Mouse (Mus musculus): ENCODE results near the gene Usf3. TPM values are rescaled to one million over a fixed set of nuclear protein-coding genes. Genes with fewer than 3 reads are reported as not detected.

The Usf3 gene
- polyA plus RNA-seq, 1 experiment from 2014 or later: 4.4 TPM

DNA sequence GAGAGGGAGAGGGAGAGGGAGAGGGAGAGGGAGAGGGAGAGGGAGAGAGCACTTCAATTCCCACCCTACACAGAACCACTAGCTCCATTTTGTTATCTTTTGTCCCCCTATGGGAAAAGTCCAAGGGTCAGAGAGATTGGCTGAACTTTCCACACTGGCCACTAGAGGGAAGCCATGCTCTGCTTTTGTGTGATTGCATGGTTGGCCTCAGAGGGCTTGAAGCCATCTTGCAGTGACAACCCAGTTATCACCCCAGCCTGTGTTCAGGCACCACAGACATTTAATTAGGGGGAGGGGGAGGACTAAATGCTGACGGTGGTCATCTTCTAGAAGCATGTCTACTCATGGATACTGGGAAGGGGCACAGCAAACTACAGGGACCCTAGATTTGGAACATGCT lies 69.6 kb downstream of the Usf3 start:
- no peaks in the 10 kb centered on the region for H3K9me3 ChIP-seq (ENCODE audit: control insufficient read depth, low read length)
- no peak overlapping the region for H3K27ac ChIP-seq
- no peaks in the 10 kb centered on the region for H3K27me3 ChIP-seq (ENCODE audit: control insufficient read depth, insufficient read depth, low read length)
- H3K4me3 ChIP-seq (replicated peaks; ENCODE audit: low read length): no peak overlapping the region
- H3K36me3 ChIP-seq (replicated peaks; ENCODE audit: control insufficient read depth, insufficient read depth): no peaks in the 10 kb centered on the region
- no peak overlapping the region for H3K9ac ChIP-seq
- ATAC-seq (ENCODE audit: low FRiP score): peak; percentile 76; the same call in 1 of the 2 replicates
- no peak overlapping the region for H3K4me2 ChIP-seq (replicated peaks)
- DNase-seq (ENCODE audit: low spot score): peak; percentile 78
- H3K4me1 ChIP-seq (replicated peaks; ENCODE audit: control insufficient read depth, insufficient read depth, low read length): no peaks in the 10 kb centered on the region
- WGBS: 2% methylated on average over 1 of the region's 1 CpGs

GRCm38 (mm10) chr16:44243323-44243722 lies 70.3 kb downstream of the Usf3 start:
- Histone ChIP-seq H3K9me3 (ENCODE audit: control insufficient read depth, low read length) (no peaks in the 10 kb centered on the region), H3K4me1 (replicated peaks; ENCODE audit: control insufficient read depth, insufficient read depth, low read length) (no peaks in the 10 kb centered on the region), H3K27me3 (ENCODE audit: control insufficient read depth, insufficient read depth, low read length) (no peaks in the 10 kb centered on the region), H3K36me3 (replicated peaks; ENCODE audit: control insufficient read depth, insufficient read depth) (no peaks in the 10 kb centered on the region), H3K27ac (no peak overlapping the region), H3K4me2 (replicated peaks) (no peak overlapping the region), H3K9ac (no peak overlapping the region), H3K4me3 (replicated peaks; ENCODE audit: low read length) (no peak overlapping the region)
- no peak for ATAC-seq (ENCODE audit: low FRiP score)
- WGBS: 76% methylated on average over 7 of the region's 7 CpGs
- no peak for DNase-seq (ENCODE audit: low spot score)

- WGBS: 96% methylated on average over 10 of the region's 10 CpGs
- Histone ChIP-seq H3K4me1 (replicated peaks; ENCODE audit: control insufficient read depth, insufficient read depth, low read length) (no peaks in the 10 kb centered on the region), H3K27me3 (ENCODE audit: control insufficient read depth, insufficient read depth, low read length) (no peaks in the 10 kb centered on the region), H3K4me3 (replicated peaks; ENCODE audit: low read length) (no peak overlapping the region), H3K27ac (no peak overlapping the region), H3K36me3 (replicated peaks; ENCODE audit: control insufficient read depth, insufficient read depth) (no peaks in the 10 kb centered on the region), H3K9ac (no peak overlapping the region), H3K4me2 (replicated peaks) (no peak overlapping the region), H3K9me3 (ENCODE audit: control insufficient read depth, low read length) (no peaks in the 10 kb centered on the region)
- DNase-seq (ENCODE audit: low spot score) (no peak), ATAC-seq (ENCODE audit: low FRiP score) (no peak)
Measured at GRCm38 (mm10) chr16:44249985-44250384, 76.9 kb downstream of the Usf3 start.

DNA sequence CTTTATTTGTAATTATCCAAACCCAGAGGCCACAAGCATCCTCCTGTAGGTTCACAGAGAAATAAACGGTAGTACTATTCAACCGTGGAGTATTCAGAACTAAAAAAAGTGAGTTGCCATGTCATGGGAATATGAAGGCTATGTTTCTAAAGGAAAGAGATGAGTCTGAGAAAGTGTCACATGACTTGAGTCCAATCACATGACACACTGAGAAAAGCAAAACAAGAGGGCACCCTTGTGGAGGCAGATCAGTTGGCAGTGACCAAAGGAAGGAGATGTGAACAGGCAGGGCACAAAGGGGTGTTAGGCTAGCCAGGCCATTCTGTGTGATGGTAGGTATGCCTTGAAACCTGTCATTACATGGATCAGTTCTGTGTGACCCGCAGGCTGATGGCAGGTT lies 79.7 kb downstream of the Usf3 start:
- Histone ChIP-seq H3K36me3 (replicated peaks; ENCODE audit: control insufficient read depth, insufficient read depth) (no peaks in the 10 kb centered on the region), H3K4me2 (replicated peaks) (no peak overlapping the region), H3K27ac (no peak overlapping the region), H3K9me3 (ENCODE audit: control insufficient read depth, low read length) (no peaks in the 10 kb centered on the region), H3K27me3 (ENCODE audit: control insufficient read depth, insufficient read depth, low read length) (no peaks in the 10 kb centered on the region), H3K4me1 (replicated peaks; ENCODE audit: control insufficient read depth, insufficient read depth, low read length) (no peaks in the 10 kb centered on the region), H3K4me3 (replicated peaks; ENCODE audit: low read length) (no peak overlapping the region), H3K9ac (no peak overlapping the region)
- ATAC-seq (ENCODE audit: low FRiP score): no peak
- 95% methylated on average over 3 of the region's 3 CpGs for WGBS
- DNase-seq (ENCODE audit: low spot score): no peak

DNA sequence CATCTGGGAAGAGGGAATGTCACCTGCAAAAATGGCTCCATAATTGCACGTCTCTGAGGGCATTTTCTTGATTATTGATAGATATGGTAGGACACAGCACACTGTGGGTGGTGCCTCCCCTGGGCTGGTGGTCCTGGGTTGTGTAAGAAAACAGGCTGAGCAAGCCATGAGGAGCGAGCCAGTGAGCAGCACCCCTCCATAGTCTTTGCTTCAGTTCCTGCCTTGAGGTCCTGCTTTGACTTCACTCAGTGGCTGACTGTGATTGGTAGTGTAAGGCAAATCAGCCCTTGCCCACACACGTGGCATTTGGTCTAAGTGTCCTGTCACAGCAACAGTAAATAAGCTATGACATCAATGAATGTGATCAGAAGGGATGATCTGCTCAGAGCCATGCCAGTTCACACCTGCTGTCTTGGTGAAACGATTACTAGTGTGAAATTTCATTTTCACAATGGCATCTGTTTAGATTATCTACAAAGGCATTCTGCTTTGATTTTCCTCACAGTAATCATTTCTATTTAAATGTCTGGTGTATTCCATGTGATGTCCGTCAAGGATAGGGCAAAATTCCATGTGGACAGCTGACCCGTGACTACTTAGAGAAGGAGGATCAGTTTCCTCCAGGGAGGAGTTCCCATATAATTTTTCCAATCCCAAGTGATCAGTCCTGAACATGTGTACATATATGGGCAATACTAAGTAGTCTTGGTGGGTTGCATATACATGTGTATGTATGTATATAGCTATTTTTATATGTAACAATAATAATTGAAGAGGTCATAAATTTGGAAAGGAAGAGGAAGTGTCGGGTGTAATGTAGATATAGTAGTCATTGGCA lies 81.0 kb downstream of the Usf3 start:
- Histone ChIP-seq H3K27me3 (ENCODE audit: control insufficient read depth, insufficient read depth, low read length) (no peaks in the 10 kb centered on the region), H3K27ac (no peak overlapping the region), H3K4me1 (replicated peaks; ENCODE audit: control insufficient read depth, insufficient read depth, low read length) (no peaks in the 10 kb centered on the region), H3K9me3 (ENCODE audit: control insufficient read depth, low read length) (no peaks in the 10 kb centered on the region), H3K9ac (no peak overlapping the region), H3K36me3 (replicated peaks; ENCODE audit: control insufficient read depth, insufficient read depth) (no peaks in the 10 kb centered on the region), H3K4me2 (replicated peaks) (no peak overlapping the region), H3K4me3 (replicated peaks; ENCODE audit: low read length) (no peak overlapping the region)
- 82% methylated on average over 7 of the region's 7 CpGs for WGBS
- no peak for ATAC-seq (ENCODE audit: low FRiP score)
- no peak for DNase-seq (ENCODE audit: low spot score)

DNA sequence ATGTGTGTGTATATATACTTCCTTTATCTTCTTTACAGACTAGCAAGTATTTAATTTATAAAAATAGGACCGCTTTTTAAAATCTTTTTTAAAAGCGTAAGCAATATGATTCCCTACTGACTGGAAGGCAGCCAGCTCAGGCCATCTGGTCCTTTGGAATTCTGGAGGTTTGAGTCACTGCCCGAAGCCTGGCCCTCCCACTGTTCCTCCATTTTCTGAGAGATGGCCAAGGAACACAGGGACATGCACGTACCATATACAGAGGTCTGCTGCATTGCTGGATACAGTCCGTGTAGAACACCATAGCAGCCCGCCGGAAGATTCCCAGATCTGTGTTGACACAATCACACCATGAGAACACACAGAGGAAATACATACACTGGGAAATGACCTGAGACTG lies 81.7 kb downstream of the Usf3 start:
- H3K27me3 ChIP-seq (ENCODE audit: control insufficient read depth, insufficient read depth, low read length): no peaks in the 10 kb centered on the region
- no peak for ATAC-seq (ENCODE audit: low FRiP score)
- WGBS: 83% methylated on average over 7 of the region's 7 CpGs
- no peak overlapping the region for H3K4me2 ChIP-seq (replicated peaks)
- H3K4me1 ChIP-seq (replicated peaks; ENCODE audit: control insufficient read depth, insufficient read depth, low read length): no peaks in the 10 kb centered on the region
- DNase-seq (ENCODE audit: low spot score): peak; percentile 44
- no peak overlapping the region for H3K27ac ChIP-seq
- H3K9me3 ChIP-seq (ENCODE audit: control insufficient read depth, low read length): no peaks in the 10 kb centered on the region
- no peak overlapping the region for H3K4me3 ChIP-seq (replicated peaks; ENCODE audit: low read length)
- H3K36me3 ChIP-seq (replicated peaks; ENCODE audit: control insufficient read depth, insufficient read depth): no peaks in the 10 kb centered on the region
- no peak overlapping the region for H3K9ac ChIP-seq

DNA sequence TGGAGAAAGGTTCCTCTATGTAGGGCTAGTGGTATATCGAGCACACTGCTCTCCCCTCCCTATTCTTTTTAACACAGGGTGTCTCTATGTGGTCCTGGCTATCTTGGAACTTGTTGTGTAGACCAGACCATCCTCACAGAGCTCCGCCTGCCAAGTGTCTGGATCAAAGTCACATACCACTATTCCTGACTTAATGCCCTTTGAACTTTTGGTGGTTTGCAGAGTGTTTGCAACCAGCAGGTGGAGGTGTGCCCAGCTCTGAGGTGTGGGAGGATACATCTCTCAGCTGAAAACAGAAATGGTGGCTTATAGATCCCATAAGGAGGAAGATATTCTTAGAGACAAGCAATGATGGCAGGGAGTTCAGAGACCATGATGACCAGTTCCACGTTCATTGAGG lies 84.4 kb downstream of the Usf3 start:
- Histone ChIP-seq H3K27ac (no peak overlapping the region), H3K4me3 (replicated peaks; ENCODE audit: low read length) (no peak overlapping the region), H3K4me2 (replicated peaks) (no peak overlapping the region), H3K27me3 (ENCODE audit: control insufficient read depth, insufficient read depth, low read length) (no peaks in the 10 kb centered on the region), H3K9me3 (ENCODE audit: control insufficient read depth, low read length) (no peaks in the 10 kb centered on the region), H3K9ac (no peak overlapping the region), H3K4me1 (replicated peaks; ENCODE audit: control insufficient read depth, insufficient read depth, low read length) (no peaks in the 10 kb centered on the region), H3K36me3 (replicated peaks; ENCODE audit: control insufficient read depth, insufficient read depth) (no peaks in the 10 kb centered on the region)
- ATAC-seq (ENCODE audit: low FRiP score) (no peak), DNase-seq (ENCODE audit: low spot score) (no peak)
- WGBS: 91% methylated on average over 3 of the region's 3 CpGs

GRCm38 (mm10) chr16:44264916-44265315 lies 91.9 kb downstream of the Usf3 start:
- no peak overlapping the region for H3K4me3 ChIP-seq (replicated peaks; ENCODE audit: low read length)
- H3K36me3 ChIP-seq (replicated peaks; ENCODE audit: control insufficient read depth, insufficient read depth): no peaks in the 10 kb centered on the region
- ATAC-seq (ENCODE audit: low FRiP score): no peak
- H3K27ac ChIP-seq: no peak overlapping the region
- no peak overlapping the region for H3K9ac ChIP-seq
- H3K27me3 ChIP-seq (ENCODE audit: control insufficient read depth, insufficient read depth, low read length): no peaks in the 10 kb centered on the region
- 63% methylated on average over 2 of the region's 2 CpGs for WGBS
- no peak overlapping the region for H3K4me2 ChIP-seq (replicated peaks)
- no peak for DNase-seq (ENCODE audit: low spot score)
- no peaks in the 10 kb centered on the region for H3K4me1 ChIP-seq (replicated peaks; ENCODE audit: control insufficient read depth, insufficient read depth, low read length)
- no peaks in the 10 kb centered on the region for H3K9me3 ChIP-seq (ENCODE audit: control insufficient read depth, low read length)

- Histone ChIP-seq H3K4me3 (replicated peaks; ENCODE audit: low read length) (no peak overlapping the region), H3K4me1 (replicated peaks; ENCODE audit: control insufficient read depth, insufficient read depth, low read length) (no peaks in the 10 kb centered on the region), H3K9me3 (ENCODE audit: control insufficient read depth, low read length) (no peaks in the 10 kb centered on the region), H3K27ac (no peak overlapping the region), H3K36me3 (replicated peaks; ENCODE audit: control insufficient read depth, insufficient read depth) (no peaks in the 10 kb centered on the region), H3K27me3 (ENCODE audit: control insufficient read depth, insufficient read depth, low read length) (no peaks in the 10 kb centered on the region), H3K4me2 (replicated peaks) (no peak overlapping the region), H3K9ac (no peak overlapping the region)
- WGBS: 86% methylated on average over 6 of the region's 6 CpGs
- ATAC-seq (ENCODE audit: low FRiP score) (no peak), DNase-seq (ENCODE audit: low spot score) (no peak)
Measured at GRCm38 (mm10) chr16:44265562-44265961, 92.5 kb downstream of the Usf3 start.
